Mouse (Mus musculus) mesoderm, embryonic 11.5 days (tissue): ENCODE data around the gene Cd34.

Experiments
- DNase-seq: peaks from one replicate; pipeline ENCODE4 v3.0.0-alpha.2; 2012; ENCODE audit warnings: low read depth, low spot score

Cd34 gene

GRCm38 (mm10) chr1:194938715-194939114 is at the start of gene Cd34:
TSS of gene Cd34 (plus strand) at chr1:194938819.
- peak; percentile 44 for DNase-seq

GRCm38 (mm10) chr1:194894513-194894912 is 44.1 kb upstream of the Cd34 start:
- DNase-seq, result no peak

- no peak for DNase-seq
These were observed 43.3 kb upstream of the Cd34 start for GRCm38 (mm10) chr1:194895287-194895686.

GRCm38 (mm10) chr1:194901075-194901474 is 37.5 kb upstream of the Cd34 start:
- DNase-seq, result no peak

GRCm38 (mm10) chr1:194901826-194902225 is 36.8 kb upstream of the Cd34 start:
- no peak for DNase-seq

GRCm38 (mm10) chr1:194908956-194909355 is 29.7 kb upstream of the Cd34 start:
- no peak for DNase-seq

GRCm38 (mm10) chr1:194925753-194926350 is 12.8 kb upstream of the Cd34 start:
- DNase-seq, result no peak

GRCm38 (mm10) chr1:194927887-194928286 is 10.7 kb upstream of the Cd34 start:
- DNase-seq, result no peak

- DNase-seq, result no peak
These were observed 9.2 kb upstream of the Cd34 start for GRCm38 (mm10) chr1:194929275-194929971.

GRCm38 (mm10) chr1:194929972-194930355 is 8.7 kb upstream of the Cd34 start:
- no peak for DNase-seq

GRCm38 (mm10) chr1:194930706-194931105 is 7.9 kb upstream of the Cd34 start:
- no peak for DNase-seq

GRCm38 (mm10) chr1:194935351-194935750 is 3.3 kb upstream of the Cd34 start:
- DNase-seq, result no peak

GRCm38 (mm10) chr1:194941528-194941927 is 2.9 kb downstream of the Cd34 start:
- no peak for DNase-seq

GRCm38 (mm10) chr1:194942912-194943311 is 4.3 kb downstream of the Cd34 start:
- DNase-seq, result no peak

- no peak for DNase-seq
These were observed 4.9 kb downstream of the Cd34 start for GRCm38 (mm10) chr1:194943485-194943884.

GRCm38 (mm10) chr1:194945382-194945781 is 6.8 kb downstream of the Cd34 start:
- peak; percentile 37 for DNase-seq

GRCm38 (mm10) chr1:194946467-194946866 is 7.8 kb downstream of the Cd34 start:
- no peak for DNase-seq

GRCm38 (mm10) chr1:194950913-194951312 is 12.3 kb downstream of the Cd34 start:
- DNase-seq, result no peak

GRCm38 (mm10) chr1:194952891-194953290 is 14.3 kb downstream of the Cd34 start:
- DNase-seq, result no peak

GRCm38 (mm10) chr1:194954694-194955093 is 16.1 kb downstream of the Cd34 start:
- DNase-seq, result no peak

GRCm38 (mm10) chr1:194955749-194956148 is 17.1 kb downstream of the Cd34 start:
- DNase-seq, result no peak

GRCm38 (mm10) chr1:194957021-194957420 is 18.4 kb downstream of the Cd34 start:
- no peak for DNase-seq

GRCm38 (mm10) chr1:194962181-194962580 is 23.6 kb downstream of the Cd34 start:
- peak; percentile 65 for DNase-seq
